In the genomic region with DNA sequence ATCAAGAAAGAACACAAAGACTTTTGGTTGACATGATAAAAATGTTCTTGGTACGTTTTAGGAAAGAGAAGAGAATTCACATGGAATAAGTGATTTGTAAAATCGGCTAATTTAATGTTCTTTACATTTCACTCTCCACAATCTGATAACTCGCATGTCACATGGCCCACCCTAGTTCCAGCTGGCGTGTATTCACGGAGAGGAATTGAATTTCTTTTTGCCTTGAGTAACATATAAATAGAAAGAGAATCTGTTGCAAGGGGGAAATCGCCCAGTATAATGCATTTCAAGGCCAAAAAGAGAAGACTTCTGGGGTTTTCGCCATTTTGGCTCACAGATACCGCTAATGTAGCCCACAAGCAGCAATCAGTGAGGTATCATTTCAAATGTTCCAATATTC, we compare ENCODE assay signal across 21 mouse cellular contexts. TPM values are rescaled to one million over a fixed set of nuclear protein-coding genes. Genes with fewer than 3 reads are reported as not detected.
DNase-seq lines count a peak whose midpoint lies in the region; ATAC-seq and TF ChIP-seq lines count a peak whose summit lies in the region.
"Had no signal": no experiment of that assay in that cellular context is flagged by ENCODE, and none has a peak within 500 bp of the region (broad histone marks: within the 10 kb centered on the region; RNA-seq: fewer than 3 reads in every experiment).

No protein-coding gene starts in this region.

- peaks cover 25% of the 10 kb centered on the region; the same call in 1 of the 2 replicates for H3K36me3 ChIP-seq in forebrain, postnatal 0 days (ENCODE audit: insufficient read depth)
- peaks cover 3% of the 10 kb centered on the region; the same call in 1 of the 2 replicates for H3K36me3 ChIP-seq in forebrain, embryonic 13.5 days (ENCODE audit: poor library complexity, severe bottlenecking)
- peaks cover 37% of the 10 kb centered on the region for H3K36me3 ChIP-seq in lung, embryonic 14.5 days (ENCODE audit: insufficient read depth)
- H3K36me3 ChIP-seq: embryonic facial prominence, embryonic 15.5 days had no signal

- H3K27ac ChIP-seq in forebrain, postnatal 0 days (ENCODE audit: low read depth, low read length), result peak overlapping the region; percentile 60; the same call in 1 of the 2 replicates
- no peak overlapping the region for H3K27ac ChIP-seq in forebrain, embryonic 13.5 days
- H3K27ac ChIP-seq in lung, embryonic 14.5 days (ENCODE audit: low read depth), result 0 out of 2 replicates have a peak overlapping the region, but pooled peaks have one; percentile 6
- H3K27ac ChIP-seq: embryonic facial prominence, embryonic 15.5 days; heart, embryonic 13.5 days; hindbrain, embryonic 15.5 days had no signal

- H3K4me3 ChIP-seq in forebrain, postnatal 0 days (ENCODE audit: low read depth, low read length), result no peak overlapping the region
- no peak overlapping the region for H3K4me3 ChIP-seq in forebrain, embryonic 13.5 days
- H3K4me3 ChIP-seq in lung, embryonic 14.5 days (ENCODE audit: low read depth, low read length), result no peak overlapping the region
- H3K4me3 ChIP-seq: embryonic facial prominence, embryonic 15.5 days; erythroblast, embryonic 14.5 days; heart, embryonic 13.5 days; hindbrain, embryonic 15.5 days had no signal

- no peaks in the 10 kb centered on the region for H3K9me3 ChIP-seq in forebrain, postnatal 0 days (ENCODE audit: low read length)
- H3K9me3 ChIP-seq in forebrain, embryonic 13.5 days (replicated peaks), result no peaks in the 10 kb centered on the region
- no peaks in the 10 kb centered on the region for H3K9me3 ChIP-seq in lung, embryonic 14.5 days (ENCODE audit: low read depth, low read length)
- H3K9me3 ChIP-seq: embryonic facial prominence, embryonic 15.5 days; heart, embryonic 13.5 days; hindbrain, embryonic 15.5 days had no signal

- ATAC-seq in forebrain, postnatal 0 days, result peak; percentile 75
- ATAC-seq in forebrain, embryonic 13.5 days, result no peak
- ATAC-seq in lung, embryonic 14.5 days (ENCODE audit: insufficient read depth), result no peak
- ATAC-seq: activated CD4-positive, CD25-positive, alpha-beta regulatory T cell, adult 4 months; Patski had no signal

- no peaks in the 10 kb centered on the region for H3K27me3 ChIP-seq in forebrain, postnatal 0 days (ENCODE audit: insufficient read depth, low read length)
- no peaks in the 10 kb centered on the region for H3K27me3 ChIP-seq in forebrain, embryonic 13.5 days
- no peaks in the 10 kb centered on the region for H3K27me3 ChIP-seq in lung, embryonic 14.5 days (ENCODE audit: insufficient read depth, low read length)
- H3K27me3 ChIP-seq: CH12.LX; embryonic facial prominence, embryonic 15.5 days; heart, embryonic 13.5 days; hindbrain, embryonic 15.5 days had no signal

- no peak for TF ChIP-seq CTCF in forebrain, postnatal 0 days (IDR thresholded peaks at IDR 0.05; ENCODE audit: low read depth)
- no peak for TF ChIP-seq CTCF in lung, embryonic 14.5 days (IDR thresholded peaks at IDR 0.05; ENCODE audit: low read depth)

- no peak overlapping the region for H3K9ac ChIP-seq in forebrain, postnatal 0 days
- H3K9ac ChIP-seq in forebrain, embryonic 13.5 days, result no peak overlapping the region
- H3K9ac ChIP-seq in lung, embryonic 14.5 days, result no peak overlapping the region
- H3K9ac ChIP-seq: embryonic facial prominence, embryonic 15.5 days; heart, embryonic 13.5 days; hindbrain, embryonic 15.5 days had no signal

- 67% methylated on average over 8 of the region's 8 CpGs for WGBS in forebrain, postnatal 0 days
- WGBS in forebrain, embryonic 13.5 days, result 90% methylated on average over 8 of the region's 8 CpGs
- 71% methylated on average over 8 of the region's 8 CpGs for WGBS in lung, embryonic 14.5 days

- 0 out of 2 replicates have a peak, but pooled peaks cover 4% of the 10 kb centered on the region for H3K4me1 ChIP-seq in forebrain, postnatal 0 days (ENCODE audit: insufficient read depth)
- no peaks in the 10 kb centered on the region; the same call in none of the 2 replicates for H3K4me1 ChIP-seq in forebrain, embryonic 13.5 days
- H3K4me1 ChIP-seq in lung, embryonic 14.5 days (ENCODE audit: insufficient read depth), result peaks cover 26% of the 10 kb centered on the region

- H3K4me2 ChIP-seq in forebrain, postnatal 0 days (ENCODE audit: low read depth), result no peak overlapping the region
- no peak overlapping the region for H3K4me2 ChIP-seq in forebrain, embryonic 13.5 days
- H3K4me2 ChIP-seq in lung, embryonic 14.5 days, result no peak overlapping the region
- H3K4me2 ChIP-seq: embryonic facial prominence, embryonic 15.5 days; heart, embryonic 13.5 days; hindbrain, embryonic 15.5 days had no signal

- peak; percentile 78 for DNase-seq in forebrain, postnatal 0 days
- DNase-seq in lung, embryonic 14.5 days, result no peak
- no peak for DNase-seq in lung, postnatal 25 days (ENCODE audit: low spot score)
- peak; percentile 31 for DNase-seq in right cerebral cortex, adult 18-20 months
- DNase-seq in right cerebral cortex, adult 2 months (ENCODE audit: low spot score in 2 of 2), result no peak
- DNase-seq in brain, embryonic 18.5 days (ENCODE audit: low read depth, low spot score), result peak; percentile 59
- DNase-seq in embryo, embryonic 9.5 days (ENCODE audit: extremely low spot score), result no peak
- DNase-seq: adrenal gland, postnatal 14 days; cerebellum, adult 2 months; cerebellum, postnatal 10 days; gastrocnemius, postnatal 36 days; heart, adult 11 months; heart, postnatal 36 days had no signal

RNA-seq across cellular contexts. Expression of a gene that starts 28.4 kb away (rescaled TPM):
- total RNA-seq in forebrain, postnatal 0 days (2014; rRNA removed), result 67.1 and 108 TPM in 2 replicates
- 82.4 and 84.0 TPM in 2 replicates for polyA plus RNA-seq in forebrain, postnatal 0 days (2015; fragmentation: Nextera tagmentation; extraction: Ambion mirVana)
- polyA plus RNA-seq in forebrain, embryonic 13.5 days (2015; fragmentation: Nextera tagmentation; extraction: Ambion mirVana), result 23.5 and 26.4 TPM in 2 replicates
- 73.5 and 75.6 TPM in 2 replicates for polyA plus RNA-seq in lung, embryonic 14.5 days (2014; fragmentation: Nextera tagmentation; extraction: Ambion mirVana)
- total RNA-seq: CH12.LX had no signal
- polyA plus RNA-seq: erythroblast, embryonic 14.5 days; Patski had no signal

Comparison
In these comparisons a context has a peak if more than half of its experiments do, and no peak if none do; other contexts are left out.
1. DNase-seq: peak in forebrain, postnatal 0 days (single experiment), right cerebral cortex, adult 18-20 months (single experiment) and brain, embryonic 18.5 days (single experiment); none in lung, embryonic 14.5 days (single experiment), lung, postnatal 25 days (single experiment), right cerebral cortex, adult 2 months (0 of 2) and embryo, embryonic 9.5 days (single experiment).